Mouse (Mus musculus): ENCODE data around the gene Rad9a. TPM values are rescaled to one million over a fixed set of nuclear protein-coding genes. Genes with fewer than 3 reads are reported as not detected.

Rad9a gene
- polyA plus RNA-seq, 1 experiment = 16.7 TPM

- Histone ChIP-seq H3K36me3 (ENCODE audit: control insufficient read depth, insufficient read depth) (no peaks in the 10 kb centered on the region), H3ac (ENCODE audit: control insufficient read depth, insufficient read length) (no peak overlapping the region), H3K27me3 (ENCODE audit: control insufficient read depth, insufficient read depth, insufficient read length) (no peaks in the 10 kb centered on the region), H3K4me2 (ENCODE audit: low read depth) (no peak overlapping the region), H3K79me2 (ENCODE audit: control insufficient read depth, insufficient read depth) (no peaks in the 10 kb centered on the region), H3K4me3 (no peak overlapping the region)
- no peak for TF ChIP-seq USF1 (IDR thresholded peaks at IDR 0.05; ENCODE audit: low read depth)
- TF ChIP-seq TCF12 (IDR thresholded peaks at IDR 0.05; ENCODE audit: insufficient read depth, poor library complexity, severe bottlenecking) = no peak
- TF ChIP-seq MYOG (IDR thresholded peaks at IDR 0.05; ENCODE audit: control insufficient read depth in 1 of 3, insufficient read depth in 1 of 3, insufficient read length in 2 of 3, low read depth in 2 of 3) = no peak
- TF ChIP-seq REST (IDR thresholded peaks at IDR 0.05; ENCODE audit: insufficient read depth, insufficient read length) = no peak
- no peak for TF ChIP-seq POLR2AphosphoS2 (IDR thresholded peaks at IDR 0.05; ENCODE audit: insufficient read length, low read depth)
- TF ChIP-seq POLR2A (IDR thresholded peaks at IDR 0.05; ENCODE audit: insufficient read length, low read depth) = no peak
Measured at GRCm38 (mm10) chr19:4181892-4182291, 19.6 kb downstream of the Rad9a start.

GRCm38 (mm10) chr19:4180411-4180810, 21.1 kb downstream of the Rad9a start:
- H3K4me2 ChIP-seq (ENCODE audit: low read depth) = no peak overlapping the region
- no peak overlapping the region for H3ac ChIP-seq (ENCODE audit: control insufficient read depth, insufficient read length)
- H3K27me3 ChIP-seq (ENCODE audit: control insufficient read depth, insufficient read depth, insufficient read length) = no peaks in the 10 kb centered on the region
- no peak for TF ChIP-seq POLR2AphosphoS2 (IDR thresholded peaks at IDR 0.05; ENCODE audit: insufficient read length, low read depth)
- TF ChIP-seq MYOG (IDR thresholded peaks at IDR 0.05; ENCODE audit: control insufficient read depth in 1 of 3, insufficient read depth in 1 of 3, insufficient read length in 2 of 3, low read depth in 2 of 3) = no peak
- TF ChIP-seq MYOD1 (IDR thresholded peaks at IDR 0.05; ENCODE audit: control insufficient read depth in 1 of 3, insufficient read length in 2 of 3, low read depth in 2 of 3) = no peak
- no peak for TF ChIP-seq E2F4 (IDR thresholded peaks at IDR 0.05; ENCODE audit: insufficient read depth)
- TF ChIP-seq CEBPB (IDR thresholded peaks at IDR 0.05; ENCODE audit: insufficient read depth, poor library complexity, severe bottlenecking) = no peak
- TF ChIP-seq SRF (IDR thresholded peaks at IDR 0.05; ENCODE audit: control insufficient read depth, insufficient read length, low read depth) = no peak
- TF ChIP-seq REST (IDR thresholded peaks at IDR 0.05; ENCODE audit: insufficient read depth, insufficient read length) = no peak
- H3K79me2 ChIP-seq (ENCODE audit: control insufficient read depth, insufficient read depth) = no peaks in the 10 kb centered on the region
- H3K4me3 ChIP-seq = no peak overlapping the region
- no peaks in the 10 kb centered on the region for H3K36me3 ChIP-seq (ENCODE audit: control insufficient read depth, insufficient read depth)

DNA sequence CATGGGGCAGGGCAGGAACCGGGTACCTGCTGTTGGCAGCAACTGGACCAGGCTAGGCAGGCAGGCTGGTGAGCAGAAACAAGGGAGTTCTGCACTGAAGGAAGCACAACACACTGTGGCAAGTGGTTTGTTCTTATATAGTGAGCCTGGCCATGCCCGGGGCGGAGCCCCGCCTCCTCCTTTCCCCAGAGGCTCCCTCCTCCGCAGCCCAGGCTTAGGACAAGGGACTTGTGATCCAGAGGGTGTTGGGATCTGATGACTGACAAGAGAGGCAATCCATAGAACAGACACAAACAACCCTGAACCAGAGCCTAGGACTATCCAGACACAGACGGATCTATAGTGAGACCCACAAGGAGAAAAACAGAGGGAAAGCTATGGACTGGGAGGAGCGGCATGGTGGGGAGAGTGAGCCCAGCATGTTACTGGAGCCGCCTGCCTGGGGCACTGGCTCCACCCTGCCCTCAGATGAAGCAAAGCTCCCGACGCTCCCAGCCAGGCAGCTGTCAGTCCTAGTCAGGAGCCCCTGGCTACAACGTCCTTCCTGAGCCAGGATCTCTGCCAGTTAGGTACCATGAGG, 26.0 kb downstream of the Rad9a start, which contains the start of gene Carns1:
Carns1 (minus strand) TSS at position 112 of the 580 bp plus-strand sequence.
- no peaks in the 10 kb centered on the region for H3K27me3 ChIP-seq (ENCODE audit: control insufficient read depth, insufficient read depth, insufficient read length)
- H3K4me3 ChIP-seq = peak within 1 kb of the TSS; percentile 27
- no peaks in the 10 kb centered on the region for H3K36me3 ChIP-seq (ENCODE audit: control insufficient read depth, insufficient read depth)
- peak within 1 kb of the TSS; percentile 16 for H3ac ChIP-seq (ENCODE audit: control insufficient read depth, insufficient read length)
- H3K4me2 ChIP-seq (ENCODE audit: low read depth) = peak within 1 kb of the TSS; percentile 98
- TF ChIP-seq MYOG (IDR thresholded peaks at IDR 0.05; ENCODE audit: control insufficient read depth in 1 of 3, insufficient read depth in 1 of 3, insufficient read length in 2 of 3, low read depth in 2 of 3) (peak in 1 of 3 experiments; percentile 83), CEBPB (IDR thresholded peaks at IDR 0.05; ENCODE audit: insufficient read depth, poor library complexity, severe bottlenecking) (no peak), POLR2A (IDR thresholded peaks at IDR 0.05; ENCODE audit: insufficient read length, low read depth) (peak; percentile 88), POLR2AphosphoS2 (IDR thresholded peaks at IDR 0.05; ENCODE audit: insufficient read length, low read depth) (peak; percentile 88), USF1 (IDR thresholded peaks at IDR 0.05; ENCODE audit: low read depth) (no peak), MYOD1 (IDR thresholded peaks at IDR 0.05; ENCODE audit: control insufficient read depth in 1 of 3, insufficient read length in 2 of 3, low read depth in 2 of 3) (peak in 2 of 3 experiments; percentile 60 to 86), REST (IDR thresholded peaks at IDR 0.05; ENCODE audit: insufficient read depth, insufficient read length) (no peak)
- no peaks in the 10 kb centered on the region for H3K79me2 ChIP-seq (ENCODE audit: control insufficient read depth, insufficient read depth)

DNA sequence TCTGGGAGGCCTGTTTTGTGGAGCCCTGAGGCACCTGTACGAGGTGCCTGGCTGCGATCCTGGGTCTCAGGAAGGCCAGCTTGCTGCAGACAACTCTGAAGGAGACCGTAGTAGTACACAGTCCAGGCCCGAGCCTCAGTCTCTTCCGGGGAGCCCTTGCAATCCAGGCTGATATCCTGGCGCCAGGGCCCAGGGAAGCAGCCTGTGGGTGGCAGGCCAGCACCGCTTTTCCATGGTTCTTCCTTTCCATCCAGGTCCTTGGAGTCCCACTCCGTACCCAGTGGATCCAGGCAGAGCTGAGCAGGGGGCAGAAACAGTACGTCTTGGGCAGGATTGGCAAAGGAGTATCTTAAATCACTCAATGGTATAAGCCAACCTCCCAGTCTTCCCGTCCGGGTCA, 28.5 kb downstream of the Rad9a start:
- Histone ChIP-seq H3ac (ENCODE audit: control insufficient read depth, insufficient read length) (no peak overlapping the region), H3K4me3 (no peak overlapping the region), H3K27me3 (ENCODE audit: control insufficient read depth, insufficient read depth, insufficient read length) (no peaks in the 10 kb centered on the region), H3K4me2 (ENCODE audit: low read depth) (no peak overlapping the region), H3K79me2 (ENCODE audit: control insufficient read depth, insufficient read depth) (no peaks in the 10 kb centered on the region), H3K36me3 (ENCODE audit: control insufficient read depth, insufficient read depth) (no peaks in the 10 kb centered on the region)
- no peak for TF ChIP-seq MYOD1 (IDR thresholded peaks at IDR 0.05; ENCODE audit: control insufficient read depth in 1 of 3, insufficient read length in 2 of 3, low read depth in 2 of 3)
- TF ChIP-seq REST (IDR thresholded peaks at IDR 0.05; ENCODE audit: insufficient read depth, insufficient read length) = no peak
- TF ChIP-seq MYOG (IDR thresholded peaks at IDR 0.05; ENCODE audit: control insufficient read depth in 1 of 3, insufficient read depth in 1 of 3, insufficient read length in 2 of 3, low read depth in 2 of 3) = no peak
- TF ChIP-seq POLR2A (IDR thresholded peaks at IDR 0.05; ENCODE audit: insufficient read length, low read depth) = no peak
- TF ChIP-seq TCF12 (IDR thresholded peaks at IDR 0.05; ENCODE audit: insufficient read depth, poor library complexity, severe bottlenecking) = no peak
- no peak for TF ChIP-seq MAX (IDR thresholded peaks at IDR 0.05; ENCODE audit: low read depth)
- no peak for TF ChIP-seq SRF (IDR thresholded peaks at IDR 0.05; ENCODE audit: control insufficient read depth, insufficient read length, low read depth)

GRCm38 (mm10) chr19:4171393-4172290, 29.8 kb downstream of the Rad9a start:
- Histone ChIP-seq H3K4me3 (no peak overlapping the region), H3K4me2 (ENCODE audit: low read depth) (peak overlapping the region; percentile 56), H3K27me3 (ENCODE audit: control insufficient read depth, insufficient read depth, insufficient read length) (no peaks in the 10 kb centered on the region), H3ac (ENCODE audit: control insufficient read depth, insufficient read length) (no peak overlapping the region), H3K36me3 (ENCODE audit: control insufficient read depth, insufficient read depth) (no peaks in the 10 kb centered on the region), H3K79me2 (ENCODE audit: control insufficient read depth, insufficient read depth) (no peaks in the 10 kb centered on the region)
- TF ChIP-seq CEBPB (IDR thresholded peaks at IDR 0.05; ENCODE audit: insufficient read depth, poor library complexity, severe bottlenecking) (no peak), TCF12 (IDR thresholded peaks at IDR 0.05; ENCODE audit: insufficient read depth, poor library complexity, severe bottlenecking) (no peak), POLR2AphosphoS2 (IDR thresholded peaks at IDR 0.05; ENCODE audit: insufficient read length, low read depth) (peak; percentile 44), E2F4 (IDR thresholded peaks at IDR 0.05; ENCODE audit: insufficient read depth) (no peak), POLR2A (IDR thresholded peaks at IDR 0.05; ENCODE audit: insufficient read length, low read depth) (peak; percentile 27), TCF3 (IDR thresholded peaks at IDR 0.05; ENCODE audit: insufficient read length, low read depth) (no peak), REST (IDR thresholded peaks at IDR 0.05; ENCODE audit: insufficient read depth, insufficient read length) (no peak), MAX (IDR thresholded peaks at IDR 0.05; ENCODE audit: low read depth) (no peak), USF1 (IDR thresholded peaks at IDR 0.05; ENCODE audit: low read depth) (no peak), MYOG (IDR thresholded peaks at IDR 0.05; ENCODE audit: control insufficient read depth in 1 of 3, insufficient read depth in 1 of 3, insufficient read length in 2 of 3, low read depth in 2 of 3) (peak in 1 of 3 experiments; percentile 71), MYOD1 (IDR thresholded peaks at IDR 0.05; ENCODE audit: control insufficient read depth in 1 of 3, insufficient read length in 2 of 3, low read depth in 2 of 3) (peak in 1 of 3 experiments; percentile 51), SRF (IDR thresholded peaks at IDR 0.05; ENCODE audit: control insufficient read depth, insufficient read length, low read depth) (no peak)
